Mouse (Mus musculus): ENCODE data around the gene Tecpr1.

Tecpr1 gene

DNA sequence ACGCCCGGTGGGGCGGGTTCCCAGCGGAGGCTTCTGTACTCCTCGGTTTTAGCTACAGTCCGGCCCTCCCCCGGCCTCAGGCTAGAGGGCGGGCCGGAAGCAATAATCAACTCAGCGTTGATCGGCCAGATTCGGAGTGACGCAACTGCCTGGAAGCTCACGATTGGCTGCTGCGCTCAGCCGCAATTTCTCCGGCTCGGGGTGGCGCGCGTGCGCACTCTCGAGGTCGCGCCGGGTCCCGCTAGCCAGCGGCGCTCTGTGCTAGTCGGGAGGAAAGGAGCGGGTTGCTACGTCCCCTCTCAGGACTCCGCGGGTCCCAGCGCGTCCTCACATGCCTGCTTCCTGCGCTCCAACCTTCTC, at the start of gene Tecpr1:
TSS of gene Tecpr1 (minus strand) at position 113 of the 360 bp plus-strand sequence.
- DNase-seq (ENCODE audit: extremely low spot score, low read depth, low spot score) = peak; percentile 76

DNA sequence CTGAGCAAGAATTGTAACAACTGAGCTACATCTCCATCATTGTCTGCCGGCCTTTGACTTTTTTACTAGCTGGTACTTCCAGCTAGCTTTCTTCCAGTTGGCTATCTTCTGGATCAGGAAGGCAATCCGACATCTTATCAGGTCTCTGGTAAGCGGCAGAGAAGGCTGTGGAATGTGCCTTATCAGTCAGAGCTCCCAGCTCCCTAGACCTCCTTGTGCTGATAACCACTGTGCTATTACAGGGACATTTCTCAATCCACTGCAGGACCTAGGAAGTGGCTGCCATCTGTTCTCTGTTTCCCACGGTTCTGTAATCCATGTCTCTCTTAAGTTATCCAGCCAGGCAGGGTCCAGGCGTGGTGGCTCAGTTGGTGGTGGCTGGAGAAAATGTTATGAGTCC, 48.4 kb upstream of the Tecpr1 start:
- no peak for DNase-seq (ENCODE audit: extremely low spot score, low read depth, low spot score)

DNA sequence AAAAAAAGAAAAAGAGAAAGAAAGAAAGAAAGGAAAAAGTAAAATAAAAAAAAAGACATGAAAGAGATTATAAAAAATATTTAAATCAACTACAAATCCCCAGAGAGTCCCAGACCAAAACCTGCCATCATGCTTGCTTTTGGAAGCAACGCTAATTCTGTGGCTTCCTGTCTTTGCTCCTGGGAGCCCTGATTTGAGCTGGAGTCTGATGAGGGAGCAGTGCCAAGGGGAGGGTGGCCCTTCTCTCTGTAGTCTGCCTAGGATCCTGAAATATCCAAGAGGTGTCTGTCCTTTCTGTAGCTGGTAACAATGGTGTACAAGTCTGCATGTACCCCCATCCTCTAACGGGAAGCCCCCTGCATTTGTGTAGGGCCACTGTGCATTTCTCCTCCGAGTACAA, 47.7 kb upstream of the Tecpr1 start:
- no peak for DNase-seq (ENCODE audit: extremely low spot score, low read depth, low spot score)

DNA sequence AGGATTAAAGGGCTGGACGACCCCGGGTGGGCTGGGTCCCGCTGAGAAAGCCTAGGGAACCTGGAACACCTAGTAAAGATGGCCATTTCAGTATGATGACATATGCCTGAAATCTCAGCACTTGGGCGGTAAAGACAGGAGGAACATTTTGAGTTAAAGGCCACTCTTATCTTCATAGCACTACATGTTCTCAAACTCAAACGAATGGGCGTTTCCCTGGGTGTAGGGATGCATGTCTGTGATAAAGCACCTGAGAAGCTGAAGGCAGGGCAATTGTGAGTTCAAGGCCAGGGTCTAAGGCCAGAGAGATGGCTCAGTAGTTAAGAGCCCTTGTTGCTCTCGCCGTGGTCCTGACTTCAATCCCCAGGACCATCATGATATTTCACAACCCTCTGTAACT, 47.0 kb upstream of the Tecpr1 start:
- DNase-seq (ENCODE audit: extremely low spot score, low read depth, low spot score) = no peak

DNA sequence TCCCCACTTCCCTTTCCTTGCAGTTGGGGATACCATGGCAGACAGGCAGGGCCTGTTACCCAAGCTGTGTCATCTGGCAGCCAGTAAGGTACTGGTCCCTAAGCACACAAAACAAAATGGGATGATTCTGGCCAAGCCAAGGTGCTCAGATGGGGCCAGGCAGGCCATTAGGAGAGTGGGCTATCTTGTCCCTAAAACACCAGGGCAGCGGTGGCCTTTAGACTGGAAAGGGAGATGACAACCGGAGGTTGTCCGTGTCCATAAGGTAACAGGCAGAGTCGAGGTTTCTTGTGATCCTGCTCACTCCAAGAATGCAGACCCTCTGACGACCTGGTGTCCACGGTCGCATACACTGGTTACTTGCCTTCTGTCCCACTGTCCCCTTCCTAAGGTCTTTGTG, 46.5 kb upstream of the Tecpr1 start:
- no peak for DNase-seq (ENCODE audit: extremely low spot score, low read depth, low spot score)

DNA sequence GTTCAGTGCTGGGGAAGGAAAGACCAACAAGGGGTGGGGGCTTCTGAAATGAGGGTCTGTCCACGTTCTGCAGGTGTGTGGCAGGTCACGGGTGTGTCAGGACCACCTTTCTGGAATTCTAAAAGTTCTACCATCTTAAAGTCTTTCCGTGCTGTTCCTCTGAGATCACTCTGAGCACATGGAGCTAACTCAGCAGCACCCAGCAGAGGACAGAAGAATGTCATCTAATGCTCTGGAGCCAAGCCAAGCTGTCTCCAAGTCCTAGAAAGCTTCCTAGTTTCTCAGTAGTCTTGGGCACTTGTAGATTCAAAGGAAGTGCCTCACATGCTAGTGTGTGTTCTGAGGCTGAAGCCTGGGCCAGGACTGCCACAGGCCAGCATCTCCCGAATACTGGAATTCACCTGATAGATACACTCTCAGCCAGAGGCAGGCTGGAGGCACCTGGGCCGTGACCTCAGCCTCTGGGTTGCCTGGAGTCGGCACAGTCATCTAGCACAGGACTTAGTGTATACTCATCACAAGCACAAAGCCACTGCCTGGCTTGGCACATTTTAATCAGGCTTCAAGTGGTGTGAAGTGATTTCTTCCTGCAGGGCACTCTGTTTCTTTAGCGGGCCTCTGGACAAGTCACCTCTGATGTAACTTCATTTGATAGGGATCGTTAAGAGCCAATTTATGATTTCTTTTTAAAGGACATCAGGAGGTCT, 44.3 kb upstream of the Tecpr1 start:
- no peak for DNase-seq (ENCODE audit: extremely low spot score, low read depth, low spot score)

DNA sequence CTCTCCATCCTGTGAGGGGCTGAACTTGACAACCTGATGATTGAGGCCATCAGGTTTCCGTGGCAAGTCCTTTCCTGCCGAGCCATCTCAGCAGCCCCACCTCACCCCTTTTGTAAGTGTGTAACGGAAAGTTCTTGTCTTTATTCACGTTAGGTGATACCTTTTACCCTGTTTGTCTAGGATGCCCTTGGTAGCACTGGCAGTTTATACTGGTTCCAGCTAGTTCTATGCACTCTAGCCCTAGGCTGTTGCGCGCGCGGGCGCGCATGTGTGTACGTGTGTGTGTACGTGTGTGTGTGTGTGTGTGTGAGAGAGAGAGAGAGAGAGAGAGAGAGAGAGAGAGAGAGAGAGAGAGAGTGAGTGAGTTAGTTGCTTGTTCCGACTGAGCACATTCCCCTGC, 40.1 kb upstream of the Tecpr1 start:
- no peak for DNase-seq (ENCODE audit: extremely low spot score, low read depth, low spot score)

DNA sequence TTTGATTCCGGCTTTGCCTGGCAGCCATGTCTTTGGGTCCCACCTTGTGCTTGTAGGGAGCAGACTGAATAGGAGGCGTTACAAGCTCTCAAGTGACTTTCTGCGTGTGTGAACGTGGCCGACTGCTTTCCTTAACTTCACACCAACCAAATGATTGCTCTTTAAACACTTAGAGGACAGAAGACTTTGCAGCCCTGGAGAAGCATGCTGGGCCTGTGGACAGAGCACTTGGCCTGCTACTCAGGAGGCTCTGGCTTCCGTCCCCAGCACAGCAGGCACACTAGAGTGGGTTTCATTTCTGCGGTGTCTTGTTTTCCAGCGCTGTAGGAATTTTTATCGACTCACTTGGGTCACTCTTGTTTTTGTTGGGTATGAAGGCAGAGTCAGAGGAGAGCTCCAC, 39.7 kb upstream of the Tecpr1 start:
- DNase-seq (ENCODE audit: extremely low spot score, low read depth, low spot score) = no peak

DNA sequence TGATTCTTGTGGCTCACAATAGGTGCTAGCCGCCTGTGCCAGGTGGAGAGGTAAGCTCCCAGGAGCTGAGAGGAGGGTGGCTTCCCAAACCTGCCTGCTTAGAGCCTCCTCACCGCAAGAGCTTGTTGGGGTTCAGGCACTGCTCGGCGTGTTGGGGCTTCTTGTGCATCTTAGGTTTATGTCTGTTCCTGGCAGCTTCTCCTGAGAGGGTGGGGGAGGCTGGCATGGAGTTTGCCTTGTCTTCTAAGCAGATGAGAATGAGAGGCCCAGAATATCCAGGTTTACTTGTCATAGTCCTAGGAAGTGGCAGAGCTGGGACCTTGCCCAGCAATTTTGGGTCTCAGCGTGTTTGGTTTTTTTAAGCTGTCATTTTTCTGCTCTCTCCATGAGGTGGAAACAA, 38.4 kb upstream of the Tecpr1 start:
- no peak for DNase-seq (ENCODE audit: extremely low spot score, low read depth, low spot score)

DNA sequence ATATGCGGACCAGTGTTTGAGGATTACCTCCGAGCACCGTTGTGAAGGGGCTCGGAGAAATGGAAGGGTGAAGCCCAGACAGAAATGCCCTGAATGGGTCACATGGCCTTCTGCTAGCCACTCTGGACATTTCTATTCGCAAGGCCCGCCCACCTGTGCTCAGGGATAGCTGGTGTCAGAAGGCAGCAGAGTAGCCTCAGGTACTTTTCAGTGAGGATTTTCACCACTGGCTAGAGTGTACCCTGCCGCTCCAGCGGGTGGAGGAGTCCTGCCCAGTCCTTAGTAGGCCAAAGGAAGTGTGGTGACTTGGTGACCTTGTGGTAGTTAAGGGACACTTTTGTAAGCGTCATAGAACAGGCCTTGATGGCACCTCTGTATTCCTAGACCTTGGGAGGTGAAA, 37.9 kb upstream of the Tecpr1 start:
- DNase-seq (ENCODE audit: extremely low spot score, low read depth, low spot score) = no peak

DNA sequence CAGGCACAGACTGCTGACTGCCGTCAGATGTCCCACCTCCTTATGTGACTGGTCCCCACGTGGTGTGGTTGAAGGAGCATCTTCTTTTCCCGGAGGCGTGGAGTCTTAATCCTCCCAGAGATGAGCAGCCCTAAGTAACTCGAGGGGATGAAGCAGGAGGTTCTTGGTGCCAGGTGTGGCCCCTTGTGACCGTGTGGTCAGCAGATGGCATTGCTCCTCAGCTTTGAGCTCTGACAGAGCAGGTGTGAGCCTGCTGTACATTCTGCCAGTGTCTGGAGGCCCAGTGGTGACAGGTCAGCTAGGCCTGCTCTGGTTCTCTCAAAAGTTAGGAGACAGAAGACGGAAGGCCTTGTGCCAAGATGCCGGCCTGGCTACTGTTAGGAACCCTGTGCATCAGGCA, 37.0 kb upstream of the Tecpr1 start:
- DNase-seq (ENCODE audit: extremely low spot score, low read depth, low spot score) = no peak

DNA sequence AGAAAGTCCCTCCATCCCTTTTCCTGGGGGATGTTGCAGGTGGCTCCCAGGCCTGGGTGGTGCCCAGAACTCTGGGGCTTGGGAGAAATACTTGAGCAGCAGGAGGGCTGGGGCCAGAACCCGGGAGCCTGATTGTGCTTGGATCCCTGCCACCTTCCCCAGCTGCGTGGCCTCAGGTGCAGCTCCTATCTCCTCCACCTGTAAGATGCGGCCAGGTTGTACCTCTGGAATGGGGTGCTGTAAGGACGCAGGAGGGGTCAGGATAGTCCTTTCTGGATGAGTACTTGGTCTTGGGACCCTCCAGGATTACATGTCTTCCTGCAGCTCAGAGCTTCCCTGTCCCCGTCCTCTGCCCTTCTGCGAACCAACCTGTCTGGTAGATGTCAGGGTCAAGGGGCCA, 35.8 kb upstream of the Tecpr1 start:
- DNase-seq (ENCODE audit: extremely low spot score, low read depth, low spot score) = no peak

DNA sequence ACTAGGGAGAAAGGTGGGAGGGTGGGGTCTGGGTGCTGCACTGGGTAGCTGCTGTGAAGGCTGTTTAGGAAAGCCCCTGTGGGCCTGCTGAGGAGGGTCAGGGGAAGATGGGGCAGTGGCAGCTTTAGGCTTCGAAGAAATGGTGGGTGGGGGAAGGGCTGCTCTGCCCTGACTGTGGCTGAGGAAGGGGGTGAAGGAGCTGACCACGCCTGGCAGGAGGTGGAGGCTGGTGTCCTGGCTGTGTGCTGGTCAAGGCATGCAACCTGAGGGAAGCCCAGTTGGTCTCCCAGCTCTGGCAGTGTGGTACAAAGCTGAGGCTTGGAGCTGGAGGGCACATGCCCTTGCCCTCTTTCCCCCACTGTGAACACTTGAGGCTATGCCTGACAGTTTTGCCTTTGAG, 35.3 kb upstream of the Tecpr1 start:
- no peak for DNase-seq (ENCODE audit: extremely low spot score, low read depth, low spot score)

DNA sequence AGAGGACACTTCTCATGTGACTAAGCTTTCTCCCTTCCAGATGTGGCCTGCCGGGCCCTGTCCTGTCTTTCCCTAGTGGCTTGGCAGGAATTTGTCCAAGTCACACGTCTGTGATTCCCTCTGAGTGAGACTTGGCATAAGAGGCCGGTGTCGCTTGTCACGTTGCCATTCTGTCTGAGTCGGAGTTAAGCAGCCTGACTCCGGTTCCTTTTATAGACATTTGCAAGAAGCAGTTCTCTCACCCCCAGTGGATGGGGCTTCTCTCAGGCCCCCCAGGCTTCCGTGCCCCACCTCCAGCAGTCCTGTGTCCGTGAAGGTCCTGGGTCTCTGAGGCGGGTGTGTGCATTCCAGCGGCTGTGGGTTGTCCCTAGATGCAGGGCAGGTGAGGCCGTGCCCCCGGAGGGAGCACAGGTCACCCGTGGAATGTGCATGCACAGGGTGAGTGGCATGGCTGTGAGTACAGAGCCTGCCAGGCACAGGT, 34.8 kb upstream of the Tecpr1 start:
- no peak for DNase-seq (ENCODE audit: extremely low spot score, low read depth, low spot score)

DNA sequence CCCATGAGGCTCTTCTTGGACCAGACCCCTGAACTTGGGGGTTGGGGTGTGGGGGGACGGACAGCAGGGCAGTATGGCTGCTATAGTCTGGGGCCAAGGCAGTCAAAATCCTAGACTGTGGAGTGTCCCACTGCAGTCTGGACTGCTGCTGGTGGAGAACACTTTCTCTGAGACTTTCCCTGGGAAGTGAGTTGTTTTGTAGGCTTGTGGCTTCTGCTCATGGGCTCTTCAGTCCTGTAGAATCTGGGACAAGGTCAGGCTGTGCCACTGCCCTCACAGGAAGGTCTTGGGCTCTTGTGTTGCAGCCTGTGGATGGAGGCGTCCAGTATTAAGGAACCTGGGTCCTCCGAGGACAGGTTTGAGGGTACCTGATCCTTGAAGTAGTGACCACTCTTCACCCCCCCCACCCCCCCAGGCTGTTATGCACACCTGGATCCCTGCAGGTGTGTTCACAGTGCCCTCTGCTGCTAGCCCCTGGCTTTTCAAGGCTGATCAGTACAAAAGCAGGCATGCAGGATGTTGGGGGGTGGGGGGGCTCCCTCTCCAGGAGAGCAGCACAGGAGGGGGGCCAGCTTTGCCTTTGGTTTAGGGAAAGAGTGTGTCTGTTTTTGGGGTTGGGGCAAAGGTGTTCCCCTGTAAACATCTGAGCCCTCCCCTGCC, 34.2 kb upstream of the Tecpr1 start:
- DNase-seq (ENCODE audit: extremely low spot score, low read depth, low spot score) = no peak

DNA sequence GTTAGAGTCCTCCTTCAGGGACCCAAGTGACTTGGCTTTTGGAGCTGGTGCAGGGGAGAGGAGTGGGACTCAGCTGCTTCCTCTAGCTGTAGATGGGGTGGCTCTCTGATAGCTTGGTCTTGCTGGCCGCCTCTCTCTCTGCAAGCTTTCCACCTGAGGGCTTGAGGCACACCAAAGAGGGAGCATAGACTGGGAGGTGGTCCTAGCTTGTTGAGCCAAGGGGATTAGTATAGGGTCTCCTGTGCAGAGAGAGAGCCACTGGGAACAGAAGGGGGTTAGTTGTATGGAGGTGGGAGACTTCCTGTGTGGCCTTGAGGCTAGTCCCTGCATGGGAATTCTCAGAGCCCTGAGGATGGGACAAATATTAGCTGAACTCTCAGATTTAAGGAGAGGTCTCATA, 33.5 kb upstream of the Tecpr1 start:
- DNase-seq (ENCODE audit: extremely low spot score, low read depth, low spot score) = no peak

DNA sequence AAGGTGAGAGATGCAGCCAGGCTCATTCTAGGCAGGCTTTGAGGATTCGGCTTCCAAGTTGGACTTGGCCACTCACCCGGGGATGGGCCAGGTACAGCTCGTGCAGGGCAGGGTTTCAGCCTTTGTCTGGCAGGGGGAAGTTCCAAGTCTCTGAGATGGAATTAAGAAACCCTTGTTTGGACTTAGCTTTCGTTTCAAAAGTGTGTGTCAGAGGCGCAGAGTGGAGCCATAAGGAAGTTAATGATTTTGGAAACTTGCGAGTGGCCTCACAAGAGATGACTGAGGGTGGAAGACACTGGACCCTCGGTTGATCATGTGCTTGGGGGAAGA, 33.1 kb upstream of the Tecpr1 start:
- no peak for DNase-seq (ENCODE audit: extremely low spot score, low read depth, low spot score)

DNA sequence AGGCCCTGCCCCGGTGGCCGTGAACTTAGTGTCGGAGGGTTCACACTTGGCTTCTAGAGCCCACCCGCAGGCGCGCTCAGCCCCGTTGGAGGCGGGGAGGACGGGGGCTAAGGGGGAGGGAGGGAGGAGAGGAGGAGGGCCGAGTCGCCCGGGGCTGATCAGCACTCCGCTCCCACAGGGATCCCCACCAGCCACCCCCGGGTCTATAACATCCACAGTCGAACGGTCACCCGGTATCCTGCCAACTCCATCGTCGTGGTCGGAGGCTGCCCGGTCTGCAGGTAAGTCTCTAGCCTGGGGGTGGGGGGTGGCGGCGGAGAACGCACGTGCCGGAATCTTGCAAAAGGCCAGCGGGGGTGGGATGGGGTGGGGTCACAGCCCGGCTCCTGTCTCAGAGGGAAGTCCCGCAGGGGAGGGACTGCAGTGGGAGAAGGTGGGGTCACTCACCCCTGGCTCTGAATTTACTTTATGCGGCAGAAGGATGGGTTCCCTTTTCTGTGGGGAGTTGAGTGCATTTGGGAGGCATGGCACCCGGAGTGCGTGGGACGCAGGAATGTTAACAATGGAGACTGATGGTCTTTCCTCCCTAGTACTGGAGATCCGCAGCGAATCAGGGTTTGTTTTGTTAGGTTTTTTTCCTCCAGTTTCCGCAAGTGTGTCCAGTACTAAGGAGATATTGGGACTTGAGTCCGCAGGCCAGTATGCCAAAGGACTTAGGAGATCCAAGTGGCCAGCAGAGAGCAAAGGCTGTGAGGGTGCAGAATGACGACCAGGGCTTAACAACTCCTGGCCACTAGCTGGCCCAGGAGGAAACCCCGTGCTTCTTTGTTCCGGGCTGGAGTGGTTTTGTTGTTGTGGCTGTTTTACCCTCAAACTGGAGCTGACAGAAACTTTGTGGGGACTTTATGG, 32.5 kb upstream of the Tecpr1 start:
- no peak for DNase-seq (ENCODE audit: extremely low spot score, low read depth, low spot score)

DNA sequence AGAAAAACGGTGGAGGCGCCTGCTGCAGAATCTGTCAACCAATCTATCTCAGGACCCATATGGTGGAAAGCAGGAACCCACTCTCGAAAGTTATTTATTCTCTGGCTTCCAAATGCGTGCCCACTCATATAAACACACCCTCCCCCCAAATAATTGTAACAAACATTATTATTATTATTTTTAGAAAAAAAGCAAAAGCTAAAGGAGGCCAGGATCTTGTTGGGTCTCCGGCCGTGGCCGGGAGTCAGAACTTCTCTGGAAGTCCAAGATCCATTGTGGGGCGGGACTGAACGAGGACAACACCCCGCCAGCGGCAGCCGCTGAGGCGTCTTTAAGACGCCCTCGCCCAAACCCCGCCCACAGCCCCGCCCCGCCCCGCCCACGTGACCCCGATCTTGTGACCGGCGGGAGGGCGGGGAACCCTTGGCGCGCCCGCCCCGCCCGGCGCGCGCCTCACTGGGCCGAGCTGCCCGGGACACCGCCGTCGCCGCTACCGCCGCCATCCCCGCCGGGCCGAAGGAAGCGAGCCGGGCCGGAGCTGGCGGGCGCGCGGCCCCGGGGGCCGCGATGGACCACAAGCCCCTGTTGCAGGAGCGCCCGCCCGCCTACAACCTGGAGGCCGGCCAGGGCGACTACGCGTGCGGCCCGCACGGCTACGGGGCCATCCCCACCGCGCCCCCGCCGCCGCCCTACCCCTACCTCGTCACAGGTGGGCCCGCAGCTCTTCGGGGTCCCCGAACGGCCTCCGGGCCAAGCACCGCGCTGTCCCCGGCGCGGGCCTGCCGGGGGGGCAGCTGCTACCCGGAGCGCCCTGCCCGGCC, 31.6 kb upstream of the Tecpr1 start:
- DNase-seq (ENCODE audit: extremely low spot score, low read depth, low spot score) = no peak

DNA sequence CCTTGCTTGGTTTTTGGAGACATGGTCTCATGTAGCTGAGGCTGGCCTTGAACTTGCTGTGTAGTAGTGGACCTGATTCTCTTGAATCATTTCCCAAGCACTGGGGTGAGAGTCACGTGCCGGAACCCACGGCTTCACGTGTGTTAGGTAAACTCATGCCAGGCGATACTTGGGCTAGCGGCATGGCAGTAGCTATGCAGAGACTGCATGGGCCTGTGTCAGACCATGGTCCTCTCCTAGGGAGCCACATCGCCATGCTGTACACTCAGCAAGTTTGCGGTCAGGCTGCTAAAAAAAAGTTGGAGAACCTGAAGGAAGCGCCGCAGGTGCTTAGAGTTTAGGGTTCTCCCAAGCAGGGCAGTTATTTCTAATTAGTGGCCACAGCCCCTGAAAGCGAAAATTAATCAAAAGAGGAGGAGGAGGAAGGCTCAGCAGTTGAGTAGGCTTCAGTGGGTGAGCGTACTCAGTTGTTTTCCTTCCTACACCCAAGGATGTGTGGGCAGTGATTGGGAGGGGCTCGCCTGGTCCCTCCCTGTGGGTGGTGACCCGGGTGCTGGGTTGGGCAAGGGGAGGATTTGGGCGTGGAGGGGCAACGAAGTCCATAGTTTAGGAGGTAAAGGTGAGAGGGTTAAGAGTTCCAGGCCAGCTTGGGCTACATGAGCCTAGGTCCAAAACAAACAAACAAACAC, 30.9 kb upstream of the Tecpr1 start:
- DNase-seq (ENCODE audit: extremely low spot score, low read depth, low spot score) = no peak

DNA sequence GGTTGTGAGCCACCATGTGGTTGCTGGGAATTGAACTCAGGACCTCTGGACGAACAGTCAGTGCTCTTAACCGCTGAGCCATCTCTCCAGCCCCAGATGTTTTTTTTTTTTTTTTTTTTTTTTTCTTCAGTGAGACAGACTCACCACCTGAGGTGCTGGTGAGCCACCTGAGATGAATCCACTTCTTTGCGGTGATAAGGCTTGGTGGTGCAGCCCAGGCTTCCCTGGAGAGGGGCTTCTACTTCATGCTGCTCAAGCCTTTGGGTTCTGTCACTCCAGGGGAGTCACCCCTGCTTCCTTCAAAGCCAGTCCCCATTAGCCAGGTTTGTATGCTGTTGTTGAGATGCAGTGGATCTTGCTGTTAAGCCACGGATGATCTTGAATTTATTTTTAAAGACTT, 29.8 kb upstream of the Tecpr1 start:
- no peak for DNase-seq (ENCODE audit: extremely low spot score, low read depth, low spot score)

Data from hindlimb bud, embryonic 11.5 days (tissue).